Mouse (Mus musculus) liver, adult 2 months (tissue): Measurements from ENCODE around the gene C3ar1.
A peak's percentile ranks its signal among the peaks of the same experiment; 100 is the strongest.

Source experiments
- CTCF ChIP-seq: fragments of 200-500 bp; IDR thresholded peaks from 2 replicates; pipeline ENCODE4 v1.5.1; 2011; ENCODE audit warnings: low read depth, low read length, control low read depth
- POLR2A ChIP-seq: fragments of 200-500 bp; IDR thresholded peaks from 2 replicates; pipeline ENCODE4 v1.6.1; 2011; ENCODE audit warnings: low read length, control low read depth; ENCODE audit not compliant: insufficient read depth; ENCODE audit errors: extremely low read depth

GRCm38 (mm10) chr6:122811280-122811652, 44.7 kb downstream of the C3ar1 start:
- TF ChIP-seq POLR2A (peak; percentile 68; the same call in 1 of the 2 replicates), CTCF (peak; percentile 4; the same call in 1 of the 2 replicates)
